Mouse (Mus musculus): ENCODE data around the gene Sp6. TPM values are rescaled to one million over a fixed set of nuclear protein-coding genes. Genes with fewer than 3 reads are reported as not detected.

Gene Sp6
- polyA plus RNA-seq, 1 experiment: not detected

- Histone ChIP-seq H3K4me1 (ENCODE audit: control insufficient read depth) (peaks cover 58% of the 10 kb centered on the region), H3K36me3 (ENCODE audit: control insufficient read depth) (peaks cover 16% of the 10 kb centered on the region), H3K27me3 (ENCODE audit: control insufficient read depth) (peaks cover 13% of the 10 kb centered on the region), H3K9me3 (ENCODE audit: control insufficient read depth, low read length) (no peaks in the 10 kb centered on the region), H3K4me3 (replicated peaks) (no peak overlapping the region)
- TF ChIP-seq TAL1 (IDR thresholded peaks at IDR 0.05; ENCODE audit: low read length) (no peak), GATA1 (IDR thresholded peaks at IDR 0.05; ENCODE audit: low read length) (no peak)
Measured at GRCm38 (mm10) chr11:96979329-96979728, 33.9 kb upstream of the Sp6 start.

GRCm38 (mm10) chr11:96980021-96980420, 33.2 kb upstream of the Sp6 start:
- no peak overlapping the region for H3K4me3 ChIP-seq (replicated peaks)
- no peak for TF ChIP-seq TAL1 (IDR thresholded peaks at IDR 0.05; ENCODE audit: low read length)
- peaks cover 52% of the 10 kb centered on the region for H3K4me1 ChIP-seq (ENCODE audit: control insufficient read depth)
- peaks cover 13% of the 10 kb centered on the region for H3K36me3 ChIP-seq (ENCODE audit: control insufficient read depth)
- H3K27me3 ChIP-seq (ENCODE audit: control insufficient read depth): peaks cover 20% of the 10 kb centered on the region
- H3K9me3 ChIP-seq (ENCODE audit: control insufficient read depth, low read length): no peaks in the 10 kb centered on the region

GRCm38 (mm10) chr11:96981461-96981860, 31.7 kb upstream of the Sp6 start:
- Histone ChIP-seq H3K4me3 (replicated peaks) (no peak overlapping the region), H3K4me1 (ENCODE audit: control insufficient read depth) (peaks cover 37% of the 10 kb centered on the region), H3K27me3 (ENCODE audit: control insufficient read depth) (peaks cover 31% of the 10 kb centered on the region), H3K36me3 (ENCODE audit: control insufficient read depth) (no peaks in the 10 kb centered on the region), H3K9me3 (ENCODE audit: control insufficient read depth, low read length) (no peaks in the 10 kb centered on the region)
- no peak for TF ChIP-seq TAL1 (IDR thresholded peaks at IDR 0.05; ENCODE audit: low read length)
- no peak for TF ChIP-seq GATA1 (IDR thresholded peaks at IDR 0.05; ENCODE audit: low read length)

GRCm38 (mm10) chr11:96982355-96982754, 30.8 kb upstream of the Sp6 start:
- no peak overlapping the region for H3K4me3 ChIP-seq (replicated peaks)
- H3K9me3 ChIP-seq (ENCODE audit: control insufficient read depth, low read length): no peaks in the 10 kb centered on the region
- TF ChIP-seq GATA1 (IDR thresholded peaks at IDR 0.05; ENCODE audit: low read length) (no peak), TAL1 (IDR thresholded peaks at IDR 0.05; ENCODE audit: low read length) (no peak)
- peaks cover 39% of the 10 kb centered on the region for H3K27me3 ChIP-seq (ENCODE audit: control insufficient read depth)
- H3K36me3 ChIP-seq (ENCODE audit: control insufficient read depth): no peaks in the 10 kb centered on the region
- H3K4me1 ChIP-seq (ENCODE audit: control insufficient read depth): peaks cover 35% of the 10 kb centered on the region

GRCm38 (mm10) chr11:96982859-96983258, 30.3 kb upstream of the Sp6 start, which contains the start of gene Sp2:
Sp2 (minus strand) TSS chr11:96982959.
- Histone ChIP-seq H3K4me1 (ENCODE audit: control insufficient read depth) (peaks cover 39% of the 10 kb centered on the region), H3K36me3 (ENCODE audit: control insufficient read depth) (no peaks in the 10 kb centered on the region), H3K4me3 (replicated peaks) (no peak within 1 kb of the TSS), H3K27me3 (ENCODE audit: control insufficient read depth) (peaks cover 44% of the 10 kb centered on the region), H3K9me3 (ENCODE audit: control insufficient read depth, low read length) (no peaks in the 10 kb centered on the region)
- TF ChIP-seq TAL1 (IDR thresholded peaks at IDR 0.05; ENCODE audit: low read length) (no peak), GATA1 (IDR thresholded peaks at IDR 0.05; ENCODE audit: low read length) (no peak)

DNA sequence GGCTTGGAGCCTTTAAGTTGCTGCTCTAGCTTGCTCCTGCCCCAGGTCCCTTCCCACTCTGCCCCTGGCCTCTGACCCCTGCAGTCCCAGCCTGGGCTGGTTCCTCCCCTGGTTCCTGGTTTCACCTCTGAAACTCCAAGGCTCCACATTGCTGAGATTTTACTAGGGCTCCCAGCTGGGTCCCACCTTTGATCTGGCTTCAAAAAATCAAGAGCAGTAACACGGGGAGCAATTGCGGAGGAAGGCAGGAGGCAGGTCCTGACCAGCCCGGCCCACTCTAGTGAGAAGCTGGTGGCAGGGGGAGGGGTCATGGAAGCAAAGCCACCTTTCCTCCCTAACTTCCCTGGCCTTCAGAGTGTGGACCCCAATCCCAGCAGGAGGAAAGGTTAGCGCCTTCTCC, 28.3 kb upstream of the Sp6 start:
- TF ChIP-seq TAL1 (IDR thresholded peaks at IDR 0.05; ENCODE audit: low read length) (no peak), GATA1 (IDR thresholded peaks at IDR 0.05; ENCODE audit: low read length) (no peak)
- Histone ChIP-seq H3K27me3 (ENCODE audit: control insufficient read depth) (peaks cover 62% of the 10 kb centered on the region), H3K36me3 (ENCODE audit: control insufficient read depth) (no peaks in the 10 kb centered on the region), H3K4me3 (replicated peaks) (no peak overlapping the region), H3K9me3 (ENCODE audit: control insufficient read depth, low read length) (no peaks in the 10 kb centered on the region; the same call in 1 of the 2 replicates), H3K4me1 (ENCODE audit: control insufficient read depth) (peaks cover 25% of the 10 kb centered on the region)

DNA sequence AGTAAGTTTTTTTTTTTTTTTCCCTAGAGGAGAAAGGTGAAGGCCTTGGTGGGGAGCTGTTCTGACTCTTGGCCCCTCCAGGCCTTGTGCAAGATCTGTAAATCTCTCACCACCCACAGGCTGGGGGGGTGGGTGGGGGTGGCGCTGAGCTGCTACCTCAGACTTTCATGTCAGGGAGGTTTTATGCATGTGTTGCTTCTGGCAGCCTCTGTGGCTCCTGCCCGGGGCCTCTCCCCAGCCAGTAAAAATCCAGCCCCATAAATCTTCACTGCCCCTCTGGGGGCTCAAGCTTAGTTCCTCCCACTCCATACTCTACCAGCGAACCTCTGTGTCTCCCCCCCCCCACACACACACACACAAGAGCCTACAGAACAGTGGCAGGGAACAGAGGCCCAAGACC, 26.7 kb upstream of the Sp6 start:
- Histone ChIP-seq H3K27me3 (ENCODE audit: control insufficient read depth) (peaks cover 65% of the 10 kb centered on the region), H3K4me1 (ENCODE audit: control insufficient read depth) (peaks cover 17% of the 10 kb centered on the region), H3K4me3 (replicated peaks) (no peak overlapping the region), H3K36me3 (ENCODE audit: control insufficient read depth) (no peaks in the 10 kb centered on the region), H3K9me3 (ENCODE audit: control insufficient read depth, low read length) (no peaks in the 10 kb centered on the region; the same call in 1 of the 2 replicates)
- TF ChIP-seq TAL1 (IDR thresholded peaks at IDR 0.05; ENCODE audit: low read length) (no peak), GATA1 (IDR thresholded peaks at IDR 0.05; ENCODE audit: low read length) (no peak)

DNA sequence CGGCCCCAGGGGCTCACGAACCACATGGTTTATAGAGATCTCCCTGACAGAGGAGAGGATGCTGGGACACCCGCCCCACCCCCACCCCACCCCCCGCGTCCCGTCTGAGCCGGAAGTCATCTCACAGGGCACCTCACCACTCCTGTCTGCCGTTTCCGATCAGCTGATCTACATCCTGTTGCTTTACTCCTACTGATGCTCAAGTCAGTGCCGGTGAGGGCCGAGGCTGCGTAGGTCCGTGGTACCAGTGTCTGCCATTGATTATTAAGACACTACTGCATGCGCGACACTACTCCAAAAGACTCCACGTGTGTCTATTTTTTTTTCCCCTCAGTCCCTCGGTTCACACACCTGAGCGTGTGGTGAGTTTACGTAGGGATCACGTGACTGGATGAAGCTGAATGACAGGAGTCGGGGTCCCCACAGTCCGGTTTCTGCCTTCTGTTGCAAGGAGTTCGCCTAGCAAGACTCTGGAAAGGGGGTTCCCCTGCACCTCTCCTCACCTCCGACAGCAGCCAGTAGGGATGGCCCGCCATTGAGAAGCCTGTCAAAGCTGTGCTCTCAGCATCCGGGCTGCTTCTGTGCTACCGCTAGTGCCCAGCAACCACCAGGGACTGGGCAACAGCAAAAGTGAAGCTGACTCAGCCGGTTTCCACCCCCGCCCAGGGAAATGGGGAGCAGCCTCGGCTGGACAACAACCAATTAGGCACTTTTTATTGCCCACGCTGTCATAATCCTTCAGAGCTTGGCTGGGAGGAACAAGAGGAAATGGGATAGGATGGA, 25.1 kb upstream of the Sp6 start:
- H3K9me3 ChIP-seq (ENCODE audit: control insufficient read depth, low read length): no peaks in the 10 kb centered on the region; the same call in 1 of the 2 replicates
- no peaks in the 10 kb centered on the region for H3K36me3 ChIP-seq (ENCODE audit: control insufficient read depth)
- peaks cover 79% of the 10 kb centered on the region for H3K27me3 ChIP-seq (ENCODE audit: control insufficient read depth)
- peaks cover 10% of the 10 kb centered on the region for H3K4me1 ChIP-seq (ENCODE audit: control insufficient read depth)
- TF ChIP-seq TAL1 (IDR thresholded peaks at IDR 0.05; ENCODE audit: low read length): no peak
- TF ChIP-seq GATA1 (IDR thresholded peaks at IDR 0.05; ENCODE audit: low read length): no peak
- no peak overlapping the region for H3K4me3 ChIP-seq (replicated peaks)

GRCm38 (mm10) chr11:96991501-96991900, 21.7 kb upstream of the Sp6 start:
- Histone ChIP-seq H3K4me1 (ENCODE audit: control insufficient read depth) (peaks cover 10% of the 10 kb centered on the region), H3K27me3 (ENCODE audit: control insufficient read depth) (peaks cover 79% of the 10 kb centered on the region), H3K36me3 (ENCODE audit: control insufficient read depth) (no peaks in the 10 kb centered on the region), H3K4me3 (replicated peaks) (no peak overlapping the region), H3K9me3 (ENCODE audit: control insufficient read depth, low read length) (no peaks in the 10 kb centered on the region; the same call in 1 of the 2 replicates)
- TF ChIP-seq GATA1 (IDR thresholded peaks at IDR 0.05; ENCODE audit: low read length) (no peak), TAL1 (IDR thresholded peaks at IDR 0.05; ENCODE audit: low read length) (no peak)
